Mouse (Mus musculus) urinary bladder, adult 18-20 months (tissue): Measurements from ENCODE around the gene St8sia4.

ENCODE experiments used
- DNase-seq, 2 experiments: peaks; one replicate each; pipeline ENCODE4 v3.0.0; 2022; ENCODE audit warnings: low spot score in 2 of 2, mixed read lengths in 2 of 2

St8sia4 gene

DNA sequence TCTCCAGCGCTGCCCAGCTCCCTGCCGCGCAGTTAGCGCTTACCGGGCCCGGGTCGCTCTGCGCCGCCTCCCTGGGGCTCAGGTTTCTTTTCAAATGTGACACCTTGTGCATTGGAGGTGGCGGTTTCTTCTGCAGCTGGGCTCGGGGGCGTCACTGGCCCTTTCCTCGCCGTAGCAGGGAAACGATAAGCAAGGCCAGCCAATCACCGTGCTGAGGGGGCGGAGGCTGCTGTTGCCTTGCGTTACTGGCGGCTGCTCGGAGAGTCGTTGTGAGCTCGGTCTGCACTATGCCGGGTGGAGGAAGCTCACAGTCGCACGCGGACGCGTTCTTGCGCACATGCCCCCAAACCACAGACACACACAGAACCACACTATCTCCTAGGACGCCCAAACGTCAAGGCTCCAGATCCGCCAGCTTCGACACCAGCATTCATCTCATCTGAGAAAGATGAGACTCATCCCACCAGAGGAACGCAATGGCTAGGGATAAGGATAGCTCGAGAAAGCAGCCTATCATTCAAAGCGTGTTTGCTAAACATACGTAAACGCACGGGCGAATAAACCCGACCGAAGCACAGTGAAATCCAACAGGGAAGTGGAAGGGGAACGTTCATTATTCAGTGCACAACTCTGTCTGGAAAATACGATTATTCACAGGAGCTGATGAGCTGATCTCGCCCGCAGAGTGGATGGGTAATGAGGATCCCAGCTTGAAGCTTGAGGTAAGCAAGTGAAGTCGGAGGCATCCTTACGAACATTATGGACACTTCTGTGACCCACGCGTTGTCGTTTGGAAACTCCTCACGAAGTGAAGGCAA lies at the start of gene St8sia4:
Gene St8sia4 (minus strand): TSS at position 137 of the 818 bp plus-strand sequence.
- peak; percentile 36 to 40 for DNase-seq

DNA sequence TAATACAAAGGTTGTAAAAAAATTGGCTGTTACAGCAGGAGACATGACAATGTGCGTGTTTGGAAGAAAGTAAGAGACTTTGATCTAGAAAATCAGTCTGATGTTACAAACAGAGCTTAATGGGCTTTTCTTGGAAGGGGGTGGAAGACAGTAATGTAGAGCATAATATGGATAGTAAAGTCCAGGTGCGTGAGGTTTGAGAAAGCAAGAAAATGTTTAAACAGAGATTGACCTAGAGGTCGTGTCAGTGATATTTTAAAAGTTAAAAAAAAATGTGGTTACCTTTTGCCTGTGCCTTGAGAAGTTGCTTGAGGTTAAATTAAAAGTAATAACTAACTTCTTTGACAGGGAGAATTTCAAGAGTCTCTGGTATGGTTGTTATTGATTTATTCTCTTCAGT lies 41.8 kb upstream of the St8sia4 start:
- no peak for DNase-seq

DNA sequence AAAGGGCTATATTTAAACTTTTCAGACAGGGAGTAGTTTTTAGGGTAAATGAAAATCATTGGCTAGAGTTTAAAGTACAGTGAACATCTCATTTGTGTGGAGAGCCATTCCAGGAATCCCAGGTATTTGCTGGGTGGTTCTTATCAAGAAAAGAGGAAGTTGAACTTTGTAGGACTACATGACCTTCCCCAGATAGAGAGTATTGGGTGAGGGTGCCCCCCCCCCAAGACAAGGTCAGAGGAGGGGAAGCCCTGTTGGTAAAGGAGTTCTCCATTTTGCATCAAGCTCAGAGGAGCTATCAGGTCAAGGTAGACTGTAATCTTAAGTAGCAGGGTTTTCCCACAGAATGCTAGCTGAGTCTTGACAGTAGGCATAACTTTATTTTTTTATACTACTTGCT lies 32.5 kb upstream of the St8sia4 start:
- no peak for DNase-seq

DNA sequence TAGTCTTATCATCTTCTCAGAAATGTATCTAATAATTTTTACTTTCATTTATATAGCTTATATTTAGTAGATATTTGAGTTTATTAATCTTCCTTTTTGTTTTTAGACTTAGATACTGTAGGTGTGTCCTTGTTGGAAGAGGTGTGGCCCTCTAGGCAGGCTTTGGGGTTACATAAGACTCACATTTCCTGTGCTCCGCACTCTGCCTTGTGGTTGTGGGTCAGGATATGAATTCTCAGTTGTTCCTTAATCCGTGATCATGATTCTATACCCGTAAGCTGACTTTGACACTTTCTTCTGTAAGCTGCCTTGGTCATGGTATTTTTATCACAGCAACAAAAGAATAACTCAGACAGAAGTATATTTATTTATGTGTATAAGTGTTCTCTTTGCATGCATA lies 6.7 kb upstream of the St8sia4 start:
- no peak for DNase-seq

DNA sequence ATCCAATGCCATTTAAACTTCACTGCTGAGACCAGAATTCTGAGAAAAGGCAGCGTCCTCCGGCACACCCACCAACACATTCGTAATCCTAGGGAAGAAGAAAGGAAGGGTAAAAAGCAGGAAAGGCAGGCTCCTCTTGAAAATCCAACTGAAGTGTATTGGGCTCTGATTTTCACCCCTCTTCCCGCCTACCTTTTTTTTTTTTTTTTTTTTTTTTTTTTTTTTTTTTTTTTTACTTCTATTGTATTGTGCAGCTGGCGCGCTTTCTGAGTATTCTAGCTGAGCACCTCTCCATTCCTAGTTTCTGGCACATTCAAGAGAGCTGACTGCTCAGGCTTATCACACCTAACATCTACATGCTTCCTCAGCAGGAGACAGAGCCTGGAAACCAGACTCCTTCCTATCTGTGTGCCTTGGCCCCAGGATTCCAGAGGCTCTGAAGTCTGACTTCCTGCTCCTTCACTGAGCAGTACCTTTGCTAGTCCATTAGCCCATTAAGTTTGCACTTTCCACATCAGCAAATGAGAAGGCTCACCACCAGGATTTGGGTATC lies 958 bp upstream of the St8sia4 start:
- no peak for DNase-seq

DNA sequence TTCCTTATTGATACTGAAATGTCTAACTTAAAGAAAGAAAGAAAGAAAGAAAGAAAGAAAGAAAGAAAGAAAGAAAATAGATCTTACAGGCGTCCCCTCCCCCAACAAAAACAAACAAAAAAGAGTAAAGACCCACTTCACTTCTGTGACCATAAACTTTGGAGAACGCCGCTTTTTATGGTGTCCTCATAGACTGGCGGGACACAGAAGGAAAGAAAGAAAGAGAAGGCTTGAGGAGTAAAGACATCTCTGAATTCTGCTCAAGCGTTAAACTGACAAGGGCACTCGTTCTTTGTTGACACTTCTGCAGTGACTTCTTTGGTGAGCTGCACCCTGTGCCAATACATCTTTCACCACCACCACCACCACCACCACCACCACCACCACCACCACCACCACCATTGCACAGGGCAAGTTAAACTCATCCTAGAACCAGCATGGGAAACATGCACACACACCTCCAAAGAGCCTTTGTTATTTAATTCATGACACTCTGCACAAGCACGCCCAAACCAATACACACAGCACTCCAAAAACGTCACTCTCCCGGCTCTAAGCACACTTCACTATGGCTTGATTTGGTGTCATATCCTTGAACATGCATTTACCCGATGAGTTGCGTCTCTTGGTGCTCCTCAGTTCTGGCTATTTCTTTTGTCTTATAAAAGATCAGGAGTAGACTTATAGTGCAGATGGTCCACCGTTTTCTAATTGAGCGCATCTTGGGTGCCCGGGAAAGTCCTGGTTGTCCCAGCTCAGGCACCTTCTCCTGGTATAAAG lies 640 bp downstream of the St8sia4 start:
- DNase-seq, result no peak

DNA sequence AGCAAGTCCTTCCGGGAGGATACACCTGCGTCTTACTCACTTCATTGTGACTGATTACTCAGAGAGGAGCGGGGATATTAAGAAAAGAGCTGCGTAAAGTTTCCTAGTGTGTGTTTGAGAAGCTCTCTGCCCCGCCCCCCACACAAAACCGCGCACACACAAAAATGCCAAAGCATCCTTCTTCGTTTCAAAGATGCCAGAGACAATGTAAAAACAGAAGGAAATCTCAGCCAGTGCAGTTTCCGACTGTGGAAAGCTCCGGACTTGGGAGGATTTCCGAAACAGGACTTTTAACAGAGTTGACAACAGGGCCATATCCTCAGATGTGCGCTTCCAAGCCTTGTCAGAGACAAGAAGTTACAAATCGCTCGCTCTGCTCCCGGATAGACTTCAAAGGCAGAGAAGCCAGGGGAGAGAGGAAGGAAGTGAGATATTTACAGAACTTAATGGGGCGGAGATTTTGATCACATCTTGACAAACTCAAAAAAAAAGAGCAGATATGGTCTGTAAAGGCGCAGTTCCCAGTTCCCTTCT lies 1.4 kb downstream of the St8sia4 start:
- no peak for DNase-seq

DNA sequence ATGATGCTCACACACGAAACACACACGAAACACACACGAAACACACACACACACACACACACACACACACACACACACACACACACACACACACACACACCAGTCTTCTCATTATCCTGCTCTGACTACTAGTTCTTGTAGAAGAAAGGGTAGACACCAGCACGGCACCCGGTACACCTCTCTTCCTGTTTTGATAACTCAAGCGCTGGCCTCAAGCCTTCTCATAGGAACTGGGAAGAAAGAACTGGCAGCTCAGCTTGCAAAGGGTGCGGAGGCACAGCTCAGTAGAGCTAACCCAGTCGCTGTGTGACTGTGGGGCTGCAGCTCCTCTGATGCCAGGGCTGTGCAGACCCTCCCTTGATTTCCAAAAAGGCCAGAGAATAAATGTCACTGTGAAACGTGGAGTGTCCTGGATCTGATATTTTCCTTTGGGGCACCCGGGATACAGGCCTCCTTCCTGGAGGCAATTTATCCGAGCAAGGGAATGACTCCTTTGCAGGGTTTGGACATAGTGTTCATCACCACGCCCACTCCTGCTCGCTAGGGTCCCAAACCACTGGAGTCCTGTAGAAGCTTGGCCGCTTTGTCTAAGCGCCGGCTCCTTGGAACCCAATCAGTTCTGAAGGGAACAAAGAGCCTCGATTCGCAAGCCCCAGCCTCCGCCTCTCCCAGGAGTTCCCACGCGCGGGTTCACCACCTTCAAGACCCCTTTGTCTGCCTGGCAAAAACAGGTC lies 2.2 kb downstream of the St8sia4 start:
- DNase-seq, result no peak

DNA sequence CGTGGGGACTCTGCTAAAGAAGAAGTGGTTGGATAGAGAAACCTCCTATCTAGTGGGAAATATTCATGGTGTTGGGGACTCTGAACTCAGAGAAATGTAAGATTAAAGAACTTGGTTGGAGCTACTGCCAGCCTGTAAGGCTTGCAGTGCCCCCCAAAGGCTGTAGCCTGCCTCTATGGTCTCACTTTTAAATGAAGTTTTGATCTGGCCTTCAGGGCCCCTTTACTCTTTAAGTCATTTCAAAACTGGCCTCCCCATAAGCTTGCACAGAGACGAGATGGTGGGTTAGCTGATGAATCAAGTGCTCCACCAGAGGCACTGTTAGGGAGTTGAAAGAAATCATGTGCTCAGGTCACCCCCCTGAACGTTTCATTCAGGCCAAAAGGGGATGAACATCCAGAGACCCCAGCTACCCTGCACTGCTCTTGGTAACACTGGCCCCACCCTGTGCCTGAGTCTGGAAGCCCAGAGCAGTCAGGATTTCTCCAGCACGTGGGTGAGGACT lies 3.0 kb downstream of the St8sia4 start:
- no peak for DNase-seq

DNA sequence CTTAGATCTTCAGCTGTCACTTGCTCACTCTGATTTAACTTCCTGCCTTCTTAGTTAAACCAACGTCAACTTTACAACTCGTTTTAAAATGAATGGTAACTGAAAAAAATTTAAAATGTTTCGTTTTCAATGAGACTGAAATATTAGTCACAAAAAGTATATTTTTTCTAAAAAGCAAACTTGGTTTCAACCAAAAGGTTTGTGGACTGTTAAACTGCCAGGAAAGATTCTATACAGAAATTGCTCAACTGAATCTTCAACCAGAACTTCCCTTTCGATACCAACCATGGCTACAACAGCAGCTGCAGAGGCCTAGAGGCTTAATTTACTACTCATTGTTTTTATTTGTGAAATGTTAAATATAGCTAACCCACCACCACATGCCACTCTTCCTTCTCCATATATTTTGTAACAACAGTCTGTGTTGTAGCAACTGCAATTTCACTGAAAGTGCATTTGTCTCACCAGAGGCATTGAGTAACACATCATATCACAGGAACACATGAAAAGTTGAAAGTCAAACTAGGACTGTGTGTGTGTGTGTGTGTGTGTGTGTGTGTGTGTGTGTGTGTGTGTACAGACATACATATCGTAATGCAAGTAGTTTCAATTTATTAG lies 10.2 kb downstream of the St8sia4 start:
- no peak for DNase-seq

DNA sequence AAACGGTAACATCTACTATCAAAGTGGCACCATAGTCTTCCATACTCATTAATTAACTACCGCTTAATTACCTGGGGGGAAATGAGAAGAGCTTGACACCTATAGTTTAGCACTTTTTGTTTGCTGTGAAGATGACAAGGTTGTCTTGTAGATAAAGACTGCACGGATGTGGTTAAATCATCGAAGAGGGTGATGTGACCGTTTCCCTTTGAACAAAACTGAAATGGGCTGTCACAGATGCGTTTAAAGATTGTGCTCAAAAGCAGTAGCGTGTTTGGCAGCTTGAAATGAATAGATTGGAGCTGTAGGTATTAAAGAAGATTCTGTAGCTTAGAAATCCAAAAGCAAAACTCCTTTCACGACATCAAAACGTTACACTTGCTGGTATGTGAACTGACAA lies 11.8 kb downstream of the St8sia4 start:
- DNase-seq, result no peak

DNA sequence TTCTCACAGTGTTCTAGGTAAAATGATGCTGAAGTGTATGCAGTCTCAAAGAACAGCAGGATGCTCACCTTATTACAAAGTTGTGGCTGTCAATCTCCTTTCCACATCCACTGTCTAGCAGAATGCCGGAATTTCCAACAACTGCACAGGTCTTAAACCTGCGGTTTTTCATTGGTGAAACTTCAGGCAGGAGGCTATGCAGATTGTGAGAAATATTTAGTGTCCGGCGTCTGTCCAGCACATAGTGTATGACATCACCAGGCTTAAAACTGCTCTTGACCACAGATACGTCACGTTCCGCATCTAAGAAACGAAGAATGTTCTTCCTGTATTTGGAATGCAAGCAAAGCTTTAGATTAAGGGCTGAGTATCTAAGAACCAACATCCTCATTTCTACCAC lies 13.9 kb downstream of the St8sia4 start:
- no peak for DNase-seq

DNA sequence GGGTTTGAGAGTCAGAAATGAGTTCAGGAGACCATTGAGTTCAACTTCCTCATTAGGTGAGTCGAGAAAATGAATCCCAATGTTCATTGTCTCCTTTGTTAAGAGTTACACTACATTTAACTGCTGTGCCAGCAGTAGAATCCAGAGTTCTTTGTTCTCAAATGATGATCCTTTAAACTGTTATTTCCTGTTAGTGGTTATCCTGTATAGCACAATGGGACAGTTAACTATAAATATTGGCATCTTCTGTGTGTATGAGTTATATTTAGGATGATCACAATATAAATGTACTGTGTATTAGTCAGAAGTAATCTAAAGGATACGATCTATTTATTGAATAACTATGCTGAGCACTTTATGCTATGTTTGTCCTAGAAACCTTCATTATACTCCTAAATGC lies 23.1 kb downstream of the St8sia4 start:
- no peak for DNase-seq

DNA sequence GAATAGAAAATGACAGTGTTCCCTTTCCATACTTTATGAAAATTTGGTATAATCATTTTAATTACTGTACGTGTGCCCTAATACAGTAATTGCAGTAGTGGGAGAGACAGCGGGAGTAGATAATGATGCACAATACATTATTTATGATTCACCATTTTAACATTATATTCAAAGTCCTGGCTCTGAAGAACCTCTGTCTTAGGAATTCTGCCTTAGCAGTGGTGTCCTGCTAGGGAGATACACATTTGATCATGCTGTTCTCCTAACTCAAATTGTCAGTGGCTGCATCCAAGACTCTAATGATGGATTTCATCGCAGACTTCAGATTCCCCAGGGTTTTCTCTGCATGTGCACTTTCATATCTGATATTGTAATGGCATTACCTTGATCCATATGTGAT lies 28.4 kb downstream of the St8sia4 start:
- no peak for DNase-seq

DNA sequence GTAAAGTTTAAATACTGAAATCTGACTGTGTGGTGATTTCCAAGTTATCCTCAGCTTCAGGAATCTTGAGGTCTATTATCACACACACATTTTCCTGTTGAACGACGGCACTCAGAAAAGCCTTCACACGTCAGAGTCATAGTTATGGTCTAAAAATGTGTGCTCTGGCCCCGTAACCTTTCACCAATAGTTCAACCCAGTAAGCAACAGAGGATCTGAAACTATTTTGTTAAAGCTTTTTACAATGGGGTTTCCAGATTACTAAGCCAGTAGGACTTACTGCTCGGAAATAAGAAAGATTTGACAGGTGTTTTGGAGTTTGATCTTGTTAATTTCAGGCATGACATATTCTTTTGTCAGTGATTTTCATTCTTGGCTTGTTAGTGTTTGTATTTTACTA lies 43.0 kb downstream of the St8sia4 start:
- DNase-seq, result no peak

DNA sequence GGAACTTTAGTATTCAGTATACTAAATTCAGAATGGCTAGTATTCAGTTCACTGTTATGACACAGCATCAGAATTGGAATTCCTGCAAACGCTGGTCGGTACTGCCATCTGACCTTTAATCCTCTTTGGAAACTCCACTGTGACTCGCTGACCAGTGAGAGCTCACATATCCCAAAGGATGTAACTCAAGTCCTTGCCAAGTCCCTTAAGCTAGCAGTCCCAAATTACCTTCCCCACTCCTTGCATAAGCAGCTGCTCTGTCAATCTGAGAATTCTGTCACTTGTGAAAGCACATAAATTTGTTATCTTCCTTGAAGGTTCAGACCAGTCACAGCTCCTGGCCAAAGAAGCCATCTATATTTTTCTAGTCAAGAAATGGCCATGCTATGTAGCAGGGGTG lies 48.7 kb downstream of the St8sia4 start:
- no peak for DNase-seq

DNA sequence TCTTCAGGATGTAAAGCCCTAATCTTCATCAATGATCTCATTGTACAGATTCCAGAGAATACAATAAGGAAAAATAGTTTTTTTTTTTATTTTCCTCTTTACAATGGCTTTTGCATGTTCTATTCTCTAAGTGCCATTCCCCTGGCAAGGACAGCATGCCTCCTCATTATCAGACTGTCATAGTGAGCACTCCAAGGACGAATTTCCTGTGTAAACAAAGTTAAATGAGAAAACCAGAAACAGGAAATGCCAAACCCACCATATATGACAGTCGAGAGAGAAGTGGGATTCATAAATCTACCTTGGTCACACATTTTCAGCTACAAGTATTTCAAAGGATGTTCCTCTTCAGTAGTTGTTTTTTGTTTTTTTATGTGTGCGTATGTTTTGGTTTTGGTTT lies 49.2 kb downstream of the St8sia4 start:
- DNase-seq, result no peak

DNA sequence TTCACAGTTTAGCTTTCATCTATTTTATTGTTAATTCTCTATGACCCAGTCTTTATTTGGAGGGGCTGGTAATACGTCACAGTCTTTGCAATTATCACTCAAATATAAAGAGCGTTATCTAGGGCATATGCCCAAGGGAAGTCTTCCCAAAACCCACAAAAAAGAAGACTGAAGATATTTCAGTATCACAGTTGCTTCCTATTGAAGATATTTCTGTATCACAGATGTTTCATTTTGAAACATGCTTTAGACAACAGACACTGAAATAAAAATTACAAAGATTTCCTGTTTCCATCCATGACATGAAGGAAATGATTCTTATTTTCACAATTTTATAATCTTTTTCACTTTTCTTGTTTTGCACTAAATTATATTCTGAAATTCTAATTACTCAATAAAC lies 57.4 kb downstream of the St8sia4 start:
- DNase-seq, result no peak

DNA sequence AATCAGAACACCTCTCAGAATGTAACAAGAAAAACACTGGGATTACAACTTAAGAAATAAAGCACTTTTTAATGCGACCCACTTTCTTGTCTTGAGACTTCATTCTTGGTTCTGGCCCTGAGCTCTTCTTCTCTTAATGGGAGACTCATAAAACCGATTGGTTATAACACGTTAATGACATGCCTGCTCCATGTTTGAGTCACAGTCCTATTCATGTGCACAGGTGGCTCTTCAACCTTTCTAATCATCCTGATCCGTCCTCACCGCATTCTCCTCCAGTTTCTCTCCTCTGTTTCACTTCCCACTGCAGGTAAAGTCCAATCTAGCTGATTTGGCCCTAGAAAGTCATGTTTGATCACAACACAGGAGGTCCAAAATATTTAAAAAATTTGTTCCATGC lies 58.3 kb downstream of the St8sia4 start:
- no peak for DNase-seq

DNA sequence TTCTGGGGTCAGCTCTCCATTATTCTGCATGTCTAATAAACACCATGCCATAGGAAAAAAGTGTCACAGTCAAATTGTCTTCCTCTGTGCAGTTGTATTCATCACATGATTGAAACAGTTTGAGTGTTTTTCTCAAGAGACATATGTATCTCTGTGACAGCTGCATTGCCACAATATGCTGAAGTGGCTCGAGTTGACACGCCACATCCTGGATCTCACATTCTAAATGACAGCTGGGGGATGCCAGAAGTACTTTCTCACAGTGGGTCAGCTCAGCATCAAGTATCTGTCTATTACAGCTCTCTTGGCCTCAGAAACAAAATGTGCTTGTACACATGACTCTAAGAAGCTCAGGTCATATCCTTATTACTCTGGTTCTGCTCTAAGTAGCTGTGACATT lies 61.9 kb downstream of the St8sia4 start:
- DNase-seq, result no peak

DNA sequence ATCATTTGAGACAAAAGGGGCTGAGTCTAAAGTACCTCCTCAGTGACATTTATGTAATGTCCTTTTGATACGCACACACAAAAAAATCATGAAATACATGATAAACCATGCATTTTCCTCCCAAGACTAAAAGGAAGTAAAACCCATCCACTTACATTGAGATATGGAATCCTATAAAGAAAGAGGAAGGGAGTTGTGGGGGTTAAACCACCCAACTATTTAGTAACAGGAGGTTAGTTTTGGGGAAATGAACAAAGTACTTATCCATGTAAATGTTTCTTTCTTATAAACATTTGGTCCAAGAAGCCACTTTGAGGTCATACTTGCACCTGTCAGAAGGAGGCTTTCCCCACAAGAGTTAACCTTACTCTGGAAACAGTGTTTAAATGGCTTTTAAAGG lies 69.3 kb downstream of the St8sia4 start:
- DNase-seq, result no peak
